In genomic region chr1:129538970-129539369, GRCm38 (mm10) we compare ENCODE assay signal across 23 mouse cellular contexts.
DNase-seq lines count a peak whose midpoint lies in the region; ATAC-seq and TF ChIP-seq lines count a peak whose summit lies in the region.
"Had no signal": no experiment of that assay in that cellular context is flagged by ENCODE, and none has a peak within 500 bp of the region (broad histone marks: within the 10 kb centered on the region; RNA-seq: fewer than 3 reads in every experiment).

No protein-coding gene starts in this region.

- H3K9me3 ChIP-seq in hindbrain, embryonic 13.5 days: no peaks in the 10 kb centered on the region
- no peaks in the 10 kb centered on the region for H3K9me3 ChIP-seq in hindbrain, postnatal 0 days (ENCODE audit: low read length)
- H3K9me3 ChIP-seq in midbrain, embryonic 14.5 days (ENCODE audit: control insufficient read depth, low read length): no peaks in the 10 kb centered on the region
- no peaks in the 10 kb centered on the region for H3K9me3 ChIP-seq in midbrain, postnatal 0 days (ENCODE audit: low read length)
- no peaks in the 10 kb centered on the region for H3K9me3 ChIP-seq in neural tube, embryonic 14.5 days (ENCODE audit: control insufficient read depth, low read length)
- H3K9me3 ChIP-seq: forebrain, embryonic 10.5 days; forebrain, embryonic 13.5 days; heart, embryonic 12.5 days; heart, embryonic 15.5 days; intestine, embryonic 15.5 days had no signal

- no peaks in the 10 kb centered on the region for H3K36me3 ChIP-seq in hindbrain, embryonic 13.5 days
- H3K36me3 ChIP-seq in hindbrain, postnatal 0 days (ENCODE audit: insufficient read depth, low read length): no peaks in the 10 kb centered on the region
- H3K36me3 ChIP-seq in midbrain, embryonic 14.5 days (ENCODE audit: control insufficient read depth, insufficient read depth, low read length): no peaks in the 10 kb centered on the region
- no peaks in the 10 kb centered on the region for H3K36me3 ChIP-seq in midbrain, postnatal 0 days (ENCODE audit: insufficient read depth, low read length)
- no peaks in the 10 kb centered on the region for H3K36me3 ChIP-seq in neural tube, embryonic 14.5 days (ENCODE audit: control insufficient read depth, insufficient read depth, low read length)
- no peaks in the 10 kb centered on the region for H3K36me3 ChIP-seq in kidney, adult 2 months (ENCODE audit: control insufficient read depth, insufficient read depth, low read length)
- H3K36me3 ChIP-seq: forebrain, embryonic 10.5 days; heart, embryonic 12.5 days; heart, embryonic 15.5 days; intestine, embryonic 15.5 days had no signal

- no peak overlapping the region for H3K27ac ChIP-seq in hindbrain, embryonic 13.5 days
- no peak overlapping the region for H3K27ac ChIP-seq in hindbrain, postnatal 0 days
- H3K27ac ChIP-seq in midbrain, embryonic 14.5 days (replicated peaks; ENCODE audit: low read depth, low read length): no peak overlapping the region
- H3K27ac ChIP-seq in midbrain, postnatal 0 days (ENCODE audit: low read depth, low read length): no peak overlapping the region
- H3K27ac ChIP-seq in neural tube, embryonic 14.5 days (ENCODE audit: low read depth, low read length): no peak overlapping the region
- H3K27ac ChIP-seq in kidney, adult 2 months (ENCODE audit: insufficient read depth, low read depth, low read length): no peak overlapping the region
- H3K27ac ChIP-seq: forebrain, embryonic 10.5 days; forebrain, embryonic 13.5 days; gastrocnemius, adult 2 months; heart, embryonic 15.5 days; intestine, embryonic 15.5 days had no signal

- 62% methylated on average over 4 of the region's 4 CpGs for WGBS in hindbrain, embryonic 13.5 days
- 66% methylated on average over 4 of the region's 4 CpGs for WGBS in hindbrain, postnatal 0 days
- 75% methylated on average over 4 of the region's 4 CpGs for WGBS in midbrain, embryonic 14.5 days
- 65% methylated on average over 4 of the region's 4 CpGs for WGBS in midbrain, postnatal 0 days
- WGBS in neural tube, embryonic 14.5 days: 39% methylated on average over 4 of the region's 4 CpGs
- WGBS in kidney, adult 2 months: 86% methylated on average over 4 of the region's 4 CpGs

- DNase-seq in hindbrain, postnatal 0 days (ENCODE audit: low spot score): no peak
- DNase-seq in midbrain, embryonic 14.5 days: peak; percentile 25
- no peak for DNase-seq in midbrain, postnatal 0 days (ENCODE audit: low spot score)
- DNase-seq in kidney, adult 2 months: no peak
- DNase-seq: adrenal gland, adult 8-10 months; adrenal gland, postnatal 25 days; cerebellum, adult 18-20 months; cerebellum, adult 9-10 months; cerebellum, postnatal 14 days; gastrocnemius, adult 2 months; gastrocnemius, postnatal 25 days; heart, adult 18-20 months; heart, postnatal 10 days; heart, postnatal 36 days had no signal

- H3K27me3 ChIP-seq in hindbrain, embryonic 13.5 days: no peaks in the 10 kb centered on the region
- no peaks in the 10 kb centered on the region for H3K27me3 ChIP-seq in hindbrain, postnatal 0 days (ENCODE audit: insufficient read depth, low read length)
- H3K27me3 ChIP-seq in midbrain, embryonic 14.5 days (ENCODE audit: control insufficient read depth, insufficient read depth, low read length): no peaks in the 10 kb centered on the region
- no peaks in the 10 kb centered on the region for H3K27me3 ChIP-seq in midbrain, postnatal 0 days (ENCODE audit: insufficient read depth, low read length)
- H3K27me3 ChIP-seq in neural tube, embryonic 14.5 days (ENCODE audit: control insufficient read depth, insufficient read depth, low read length): no peaks in the 10 kb centered on the region
- H3K27me3 ChIP-seq in kidney, adult 2 months (replicated peaks; ENCODE audit: control insufficient read depth, insufficient read depth, low read length): no peaks in the 10 kb centered on the region
- H3K27me3 ChIP-seq: forebrain, embryonic 13.5 days; heart, embryonic 12.5 days; heart, embryonic 15.5 days; intestine, embryonic 15.5 days had no signal

- ATAC-seq in hindbrain, embryonic 13.5 days (ENCODE audit: low FRiP score): peak; percentile 43
- ATAC-seq in hindbrain, postnatal 0 days: no peak
- no peak for ATAC-seq in midbrain, embryonic 14.5 days (ENCODE audit: low FRiP score, low TSS enrichment)
- ATAC-seq in midbrain, postnatal 0 days (ENCODE audit: low FRiP score): no peak
- ATAC-seq in neural tube, embryonic 14.5 days (ENCODE audit: low read depth): peak; percentile 62
- ATAC-seq: activated CD4-positive, CD25-positive, alpha-beta regulatory T cell, adult 4 months; forebrain, embryonic 13.5 days; forebrain, embryonic 16.5 days; intestine, embryonic 15.5 days had no signal

- no peak overlapping the region for H3K9ac ChIP-seq in hindbrain, embryonic 13.5 days
- no peak overlapping the region for H3K9ac ChIP-seq in hindbrain, postnatal 0 days (replicated peaks; ENCODE audit: low read length)
- no peak overlapping the region for H3K9ac ChIP-seq in midbrain, embryonic 14.5 days (replicated peaks; ENCODE audit: low read length)
- H3K9ac ChIP-seq in midbrain, postnatal 0 days (replicated peaks; ENCODE audit: low read length, poor library complexity, severe bottlenecking): no peak overlapping the region
- H3K9ac ChIP-seq in neural tube, embryonic 14.5 days (replicated peaks; ENCODE audit: low read depth, low read length): no peak overlapping the region
- H3K9ac ChIP-seq: forebrain, embryonic 13.5 days; heart, embryonic 12.5 days; heart, embryonic 15.5 days; intestine, embryonic 15.5 days had no signal

- TF ChIP-seq CTCF in hindbrain, postnatal 0 days (IDR thresholded peaks at IDR 0.05; ENCODE audit: low read depth): no peak
- no peak for TF ChIP-seq CTCF in midbrain, postnatal 0 days (IDR thresholded peaks at IDR 0.05)
- TF ChIP-seq CTCF in kidney, adult 2 months (conservative IDR thresholded peaks at IDR 0.05; ENCODE audit: insufficient read depth, insufficient read length, low read depth, low read length): no peak

- H3K4me2 ChIP-seq in hindbrain, embryonic 13.5 days: no peak overlapping the region
- no peak overlapping the region for H3K4me2 ChIP-seq in hindbrain, postnatal 0 days (ENCODE audit: low read depth, low read length)
- H3K4me2 ChIP-seq in midbrain, embryonic 14.5 days (ENCODE audit: low read length): no peak overlapping the region
- no peak overlapping the region for H3K4me2 ChIP-seq in midbrain, postnatal 0 days (ENCODE audit: low read depth, low read length, poor library complexity, severe bottlenecking)
- no peak overlapping the region for H3K4me2 ChIP-seq in neural tube, embryonic 14.5 days (ENCODE audit: low read depth, low read length)
- H3K4me2 ChIP-seq: forebrain, embryonic 13.5 days; heart, embryonic 12.5 days; heart, embryonic 15.5 days; intestine, embryonic 15.5 days had no signal

- H3K4me1 ChIP-seq in hindbrain, embryonic 13.5 days (replicated peaks): 0 out of 2 replicates have a peak, but pooled peaks cover 4% of the 10 kb centered on the region
- no peaks in the 10 kb centered on the region for H3K4me1 ChIP-seq in hindbrain, postnatal 0 days (ENCODE audit: insufficient read depth, low read length)
- no peaks in the 10 kb centered on the region for H3K4me1 ChIP-seq in midbrain, embryonic 14.5 days (ENCODE audit: control insufficient read depth, insufficient read depth, low read length)
- no peaks in the 10 kb centered on the region for H3K4me1 ChIP-seq in midbrain, postnatal 0 days (ENCODE audit: insufficient read depth, low read length)
- 0 out of 2 replicates have a peak, but pooled peaks cover 3% of the 10 kb centered on the region for H3K4me1 ChIP-seq in neural tube, embryonic 14.5 days (ENCODE audit: control insufficient read depth, insufficient read depth, low read length)
- no peaks in the 10 kb centered on the region for H3K4me1 ChIP-seq in kidney, adult 2 months (ENCODE audit: control insufficient read depth, insufficient read depth, low read length)
- H3K4me1 ChIP-seq: forebrain, embryonic 10.5 days; forebrain, embryonic 13.5 days; intestine, embryonic 15.5 days had no signal

- no peak overlapping the region for H3K4me3 ChIP-seq in hindbrain, embryonic 13.5 days
- H3K4me3 ChIP-seq in hindbrain, postnatal 0 days (ENCODE audit: low read length): no peak overlapping the region
- no peak overlapping the region for H3K4me3 ChIP-seq in midbrain, embryonic 14.5 days (replicated peaks; ENCODE audit: low read depth, low read length)
- no peak overlapping the region for H3K4me3 ChIP-seq in midbrain, postnatal 0 days (ENCODE audit: low read depth, low read length)
- no peak overlapping the region for H3K4me3 ChIP-seq in neural tube, embryonic 14.5 days (ENCODE audit: low read depth, low read length)
- H3K4me3 ChIP-seq in kidney, adult 2 months (ENCODE audit: insufficient read depth, low read depth, low read length): no peak overlapping the region
- H3K4me3 ChIP-seq: forebrain, embryonic 10.5 days; forebrain, embryonic 13.5 days; gastrocnemius, adult 2 months; heart, embryonic 12.5 days; heart, embryonic 15.5 days; intestine, embryonic 15.5 days had no signal

- TF ChIP-seq POLR2A in kidney, adult 2 months (IDR thresholded peaks at IDR 0.05; ENCODE audit: low read depth, low read length): no peak

Comparison
In these comparisons a context has a peak if more than half of its experiments do, and no peak if none do; other contexts are left out.
1. ATAC-seq: peak in hindbrain, embryonic 13.5 days (single experiment) and neural tube, embryonic 14.5 days (single experiment); none in hindbrain, postnatal 0 days (single experiment), midbrain, embryonic 14.5 days (single experiment) and midbrain, postnatal 0 days (single experiment).